Mouse (Mus musculus): ENCODE results near the gene Zfp385c. TPM values are rescaled to one million over a fixed set of nuclear protein-coding genes. Genes with fewer than 3 reads are reported as not detected.

Gene Zfp385c
- polyA plus RNA-seq, 1 experiment from 2014 or later, result 0.06 TPM

DNA sequence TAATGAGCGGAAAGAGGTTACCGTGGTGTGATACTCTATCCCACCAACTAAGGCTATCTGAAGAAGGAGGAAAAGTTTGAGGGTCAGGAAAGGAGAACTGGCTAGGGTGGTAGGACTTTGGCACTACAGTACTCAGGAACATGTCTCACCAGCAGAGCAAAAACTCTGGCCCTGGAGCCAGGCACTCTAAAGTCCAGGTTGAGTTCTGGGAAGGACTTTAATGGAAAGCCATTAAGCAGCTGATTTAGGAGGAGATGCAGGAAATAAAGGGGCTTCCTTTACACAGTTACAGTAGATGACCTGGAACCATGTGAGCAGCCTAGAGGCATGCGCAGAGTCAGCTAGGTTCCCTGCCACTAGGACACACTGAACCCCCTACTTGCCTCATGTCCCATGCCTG is 34.9 kb upstream of the Zfp385c start:
- no peak overlapping the region for H3K4me3 ChIP-seq
- H3K4me1 ChIP-seq, result peaks cover 21% of the 10 kb centered on the region
- ATAC-seq (ENCODE audit: borderline replicate concordance, extremely low read depth, low FRiP score, low TSS enrichment), result no peak
- no peak overlapping the region for H3K4me2 ChIP-seq
- H3K9ac ChIP-seq, result no peak overlapping the region
- peaks cover 14% of the 10 kb centered on the region; the same call in 1 of the 2 replicates for H3K36me3 ChIP-seq
- no peaks in the 10 kb centered on the region for H3K9me3 ChIP-seq
- WGBS, result 95% methylated on average over 3 of the region's 3 CpGs
- H3K27me3 ChIP-seq, result no peaks in the 10 kb centered on the region
- H3K27ac ChIP-seq, result no peak overlapping the region

GRCm38 (mm10) chr11:100724919-100725512 is 32.8 kb upstream of the Zfp385c start:
- no peaks in the 10 kb centered on the region for H3K9me3 ChIP-seq
- H3K27me3 ChIP-seq, result no peaks in the 10 kb centered on the region
- no peak overlapping the region for H3K4me3 ChIP-seq
- peaks cover 40% of the 10 kb centered on the region for H3K4me1 ChIP-seq
- peak overlapping the region; percentile 59 for H3K27ac ChIP-seq
- peak overlapping the region; percentile 16; the same call in 1 of the 2 replicates for H3K4me2 ChIP-seq
- ATAC-seq (ENCODE audit: borderline replicate concordance, extremely low read depth, low FRiP score, low TSS enrichment), result peak; percentile 63
- 22% methylated on average over 5 of the region's 5 CpGs for WGBS
- no peak overlapping the region for H3K9ac ChIP-seq
- H3K36me3 ChIP-seq, result peaks cover 14% of the 10 kb centered on the region; the same call in 1 of the 2 replicates

- H3K9ac ChIP-seq, result no peak overlapping the region
- ATAC-seq (ENCODE audit: borderline replicate concordance, extremely low read depth, low FRiP score, low TSS enrichment), result no peak
- H3K4me1 ChIP-seq, result peaks cover 47% of the 10 kb centered on the region
- no peak overlapping the region for H3K4me2 ChIP-seq
- H3K27ac ChIP-seq, result peak overlapping the region; percentile 75; the same call in 1 of the 2 replicates
- WGBS, result 54% methylated on average over 2 of the region's 2 CpGs
- H3K27me3 ChIP-seq, result no peaks in the 10 kb centered on the region
- no peak overlapping the region for H3K4me3 ChIP-seq
- H3K36me3 ChIP-seq, result peaks cover 15% of the 10 kb centered on the region
- no peaks in the 10 kb centered on the region for H3K9me3 ChIP-seq
These were observed 30.3 kb upstream of the Zfp385c start for GRCm38 (mm10) chr11:100722493-100723028.

GRCm38 (mm10) chr11:100721776-100722492 is 29.7 kb upstream of the Zfp385c start:
- no peaks in the 10 kb centered on the region for H3K9me3 ChIP-seq
- no peak overlapping the region for H3K4me3 ChIP-seq
- H3K36me3 ChIP-seq, result peaks cover 21% of the 10 kb centered on the region
- ATAC-seq (ENCODE audit: borderline replicate concordance, extremely low read depth, low FRiP score, low TSS enrichment), result no peak
- H3K9ac ChIP-seq, result no peak overlapping the region
- WGBS, result 50% methylated on average over 8 of the region's 8 CpGs
- H3K4me2 ChIP-seq, result no peak overlapping the region
- peaks cover 44% of the 10 kb centered on the region for H3K4me1 ChIP-seq
- H3K27ac ChIP-seq, result peak overlapping the region; percentile 75
- H3K27me3 ChIP-seq, result no peaks in the 10 kb centered on the region

- H3K4me1 ChIP-seq, result peaks cover 44% of the 10 kb centered on the region
- no peaks in the 10 kb centered on the region for H3K27me3 ChIP-seq
- WGBS, result 64% methylated on average over 4 of the region's 4 CpGs
- H3K4me3 ChIP-seq, result no peak overlapping the region
- no peak overlapping the region for H3K9ac ChIP-seq
- no peak overlapping the region; the same call in 1 of the 2 replicates for H3K4me2 ChIP-seq
- peaks cover 27% of the 10 kb centered on the region for H3K36me3 ChIP-seq
- H3K27ac ChIP-seq, result peak overlapping the region; percentile 75
- no peak for ATAC-seq (ENCODE audit: borderline replicate concordance, extremely low read depth, low FRiP score, low TSS enrichment)
- no peaks in the 10 kb centered on the region for H3K9me3 ChIP-seq
These were observed 29.0 kb upstream of the Zfp385c start for GRCm38 (mm10) chr11:100721254-100721653.

- no peak for ATAC-seq (ENCODE audit: borderline replicate concordance, extremely low read depth, low FRiP score, low TSS enrichment)
- peaks cover 43% of the 10 kb centered on the region for H3K4me1 ChIP-seq
- no peak overlapping the region for H3K4me2 ChIP-seq
- H3K36me3 ChIP-seq, result peaks cover 34% of the 10 kb centered on the region
- WGBS, result 67% methylated on average over 5 of the region's 5 CpGs
- peak overlapping the region; percentile 75 for H3K27ac ChIP-seq
- H3K4me3 ChIP-seq, result no peak overlapping the region
- no peaks in the 10 kb centered on the region for H3K27me3 ChIP-seq
- no peak overlapping the region for H3K9ac ChIP-seq
- H3K9me3 ChIP-seq, result no peaks in the 10 kb centered on the region
These were observed 28.1 kb upstream of the Zfp385c start for GRCm38 (mm10) chr11:100720345-100720744.

DNA sequence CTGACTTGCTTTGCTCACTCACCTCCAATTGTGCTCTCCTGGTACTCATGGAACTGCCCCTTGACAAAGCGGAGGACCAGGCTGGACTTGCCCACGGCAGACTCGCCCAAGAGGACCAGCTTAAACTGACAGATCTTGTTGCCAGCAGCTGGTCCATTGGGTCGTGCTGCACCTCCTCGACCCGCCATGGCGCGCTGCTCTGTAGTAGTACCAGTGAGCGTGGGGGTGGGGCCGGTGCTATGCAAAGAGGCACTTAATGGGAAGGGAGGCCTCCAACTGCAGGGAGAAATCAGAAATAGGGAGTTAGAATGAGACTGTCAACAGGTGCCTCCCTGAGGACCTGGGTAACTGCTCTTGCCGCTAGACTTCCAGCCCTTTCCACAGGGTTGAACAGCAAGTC is 27.6 kb upstream of the Zfp385c start:
- Histone ChIP-seq H3K4me1 (peaks cover 38% of the 10 kb centered on the region), H3K27me3 (no peaks in the 10 kb centered on the region), H3K4me3 (no peak overlapping the region), H3K36me3 (peaks cover 37% of the 10 kb centered on the region), H3K9me3 (no peaks in the 10 kb centered on the region), H3K27ac (no peak overlapping the region), H3K9ac (no peak overlapping the region), H3K4me2 (no peak overlapping the region)
- ATAC-seq (ENCODE audit: borderline replicate concordance, extremely low read depth, low FRiP score, low TSS enrichment), result no peak
- WGBS, result 75% methylated on average over 11 of the region's 11 CpGs

DNA sequence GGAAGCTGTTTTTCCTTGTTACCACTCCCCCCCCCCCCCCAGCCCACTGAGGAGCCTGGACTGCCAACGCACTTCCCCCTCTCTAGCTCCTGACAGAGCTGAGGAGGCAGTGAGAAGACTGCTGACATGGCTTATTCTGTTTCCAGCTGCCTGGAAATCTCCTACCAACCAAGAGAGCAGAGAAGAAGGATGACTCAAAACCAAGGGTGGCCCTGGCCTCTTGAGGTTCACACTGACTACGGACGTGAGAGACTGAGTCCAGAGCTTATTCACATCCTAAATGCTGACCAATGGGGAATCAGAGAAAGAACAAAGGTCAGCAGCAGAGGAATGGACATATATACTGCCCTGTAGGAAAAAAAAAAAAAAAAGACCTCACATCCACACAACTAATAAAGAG is 27.1 kb upstream of the Zfp385c start:
- WGBS, result 69% methylated on average over 3 of the region's 3 CpGs

GRCm38 (mm10) chr11:100718866-100719265 is 26.6 kb upstream of the Zfp385c start:
- Histone ChIP-seq H3K4me2 (no peak overlapping the region), H3K27ac (no peak overlapping the region), H3K4me3 (no peak overlapping the region), H3K9me3 (no peaks in the 10 kb centered on the region), H3K4me1 (peaks cover 37% of the 10 kb centered on the region), H3K9ac (no peak overlapping the region), H3K36me3 (peaks cover 37% of the 10 kb centered on the region), H3K27me3 (no peaks in the 10 kb centered on the region)
- 93% methylated on average over 4 of the region's 4 CpGs for WGBS
- ATAC-seq (ENCODE audit: borderline replicate concordance, extremely low read depth, low FRiP score, low TSS enrichment), result no peak

More for the DNA sequence above, 27.1 kb upstream of the Zfp385c start:
- H3K27me3 ChIP-seq, result no peaks in the 10 kb centered on the region
- H3K9ac ChIP-seq, result no peak overlapping the region
- ATAC-seq (ENCODE audit: borderline replicate concordance, extremely low read depth, low FRiP score, low TSS enrichment), result no peak
- H3K4me2 ChIP-seq, result no peak overlapping the region
- no peak overlapping the region for H3K4me3 ChIP-seq
- H3K36me3 ChIP-seq, result peaks cover 37% of the 10 kb centered on the region
- peaks cover 34% of the 10 kb centered on the region for H3K4me1 ChIP-seq
- H3K27ac ChIP-seq, result no peak overlapping the region
- H3K9me3 ChIP-seq, result no peaks in the 10 kb centered on the region

DNA sequence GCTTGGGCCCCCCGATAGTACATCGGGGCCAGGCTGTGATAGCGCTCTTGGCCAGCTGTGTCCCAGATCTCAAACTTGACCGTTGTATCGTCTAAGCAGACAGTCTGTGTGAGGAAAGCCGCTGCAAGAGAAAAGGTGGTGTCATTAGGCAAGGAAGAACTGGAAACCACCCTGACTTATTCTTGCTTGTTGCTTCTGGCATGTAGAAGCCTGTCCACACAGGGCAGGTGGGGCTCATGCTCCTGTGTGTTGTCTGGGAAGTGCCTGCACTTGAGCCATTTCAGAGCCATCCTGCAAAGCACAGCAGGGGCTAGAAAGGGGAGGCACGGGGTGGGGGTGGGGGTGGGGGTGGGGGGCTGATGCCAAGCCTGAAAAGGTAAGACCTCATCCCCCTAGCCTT is 26.2 kb upstream of the Zfp385c start:
- WGBS, result 87% methylated on average over 7 of the region's 7 CpGs
- H3K27ac ChIP-seq, result no peak overlapping the region
- peaks cover 41% of the 10 kb centered on the region for H3K4me1 ChIP-seq
- ATAC-seq (ENCODE audit: borderline replicate concordance, extremely low read depth, low FRiP score, low TSS enrichment), result no peak
- peaks cover 37% of the 10 kb centered on the region for H3K36me3 ChIP-seq
- no peaks in the 10 kb centered on the region for H3K27me3 ChIP-seq
- H3K9ac ChIP-seq, result no peak overlapping the region
- no peak overlapping the region for H3K4me3 ChIP-seq
- H3K9me3 ChIP-seq, result no peaks in the 10 kb centered on the region
- H3K4me2 ChIP-seq, result no peak overlapping the region

- no peaks in the 10 kb centered on the region for H3K9me3 ChIP-seq
- H3K27ac ChIP-seq, result no peak overlapping the region
- ATAC-seq (ENCODE audit: borderline replicate concordance, extremely low read depth, low FRiP score, low TSS enrichment), result no peak
- WGBS, result 82% methylated on average over 3 of the region's 3 CpGs
- peaks cover 44% of the 10 kb centered on the region for H3K4me1 ChIP-seq
- H3K4me3 ChIP-seq, result no peak overlapping the region
- H3K9ac ChIP-seq, result no peak overlapping the region
- H3K4me2 ChIP-seq, result no peak overlapping the region
- peaks cover 37% of the 10 kb centered on the region for H3K36me3 ChIP-seq
- no peaks in the 10 kb centered on the region for H3K27me3 ChIP-seq
These were observed 24.4 kb upstream of the Zfp385c start for GRCm38 (mm10) chr11:100716649-100717048.

GRCm38 (mm10) chr11:100714948-100715347 is 22.7 kb upstream of the Zfp385c start:
- H3K27ac ChIP-seq, result no peak overlapping the region
- H3K9ac ChIP-seq, result no peak overlapping the region
- no peak overlapping the region for H3K4me2 ChIP-seq
- 84% methylated on average over 6 of the region's 6 CpGs for WGBS
- H3K27me3 ChIP-seq, result no peaks in the 10 kb centered on the region
- no peak overlapping the region for H3K4me3 ChIP-seq
- ATAC-seq (ENCODE audit: borderline replicate concordance, extremely low read depth, low FRiP score, low TSS enrichment), result no peak
- H3K9me3 ChIP-seq, result no peaks in the 10 kb centered on the region
- H3K36me3 ChIP-seq, result peaks cover 40% of the 10 kb centered on the region
- H3K4me1 ChIP-seq, result peaks cover 38% of the 10 kb centered on the region

All from lung, embryonic 15.5 days (tissue).